Mouse (Mus musculus): Measurements from ENCODE around the gene Zfp488.

The Zfp488 gene

DNA sequence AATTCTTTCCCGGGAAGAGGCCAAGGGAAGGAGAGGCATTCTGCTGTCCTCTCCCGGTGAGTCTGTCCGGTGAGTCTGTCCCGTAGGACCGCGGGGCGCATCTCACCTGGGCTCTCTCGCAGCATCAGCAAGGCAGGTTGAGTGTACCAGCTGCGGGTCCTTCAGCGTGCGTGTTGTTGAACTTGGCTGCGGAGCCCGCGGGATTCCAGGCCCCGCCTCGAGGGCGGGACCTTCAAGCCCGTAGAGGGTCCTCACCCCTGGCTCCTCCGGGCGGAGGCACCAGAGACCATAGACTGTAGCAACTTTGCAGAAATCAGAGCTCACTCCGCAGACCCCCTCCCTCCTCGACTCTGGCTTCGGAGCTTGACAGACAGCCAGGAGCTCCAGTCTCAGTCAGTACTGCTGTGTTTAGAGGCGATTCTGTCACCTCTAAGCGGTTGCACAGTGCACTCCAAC is at the start of gene Zfp488:
Gene Zfp488, minus strand, starts transcription at position 161 of the 456 bp plus-strand sequence.
- DNase-seq (ENCODE audit: low spot score in 2 of 2), result no peak

DNA sequence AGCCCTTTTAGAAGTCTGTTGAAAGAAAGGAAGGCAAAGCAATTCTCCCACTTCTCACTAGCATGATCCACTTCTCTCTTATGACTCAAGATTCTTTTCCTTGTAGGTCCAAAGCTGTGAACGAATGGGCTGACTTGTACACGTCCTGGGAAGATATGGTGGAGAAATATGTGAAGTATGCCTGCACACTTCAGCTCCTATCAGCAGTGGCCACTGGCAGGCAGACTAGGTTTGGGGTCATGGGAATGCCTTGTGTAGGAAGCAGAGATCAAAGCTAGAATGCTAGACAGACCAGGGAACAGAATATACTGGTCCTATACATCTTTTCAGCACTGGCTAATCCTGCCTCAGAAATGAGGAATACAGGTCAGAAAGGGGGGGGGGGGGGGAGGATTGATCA is 48.1 kb upstream of the Zfp488 start:
- DNase-seq (ENCODE audit: low spot score in 2 of 2), result no peak

DNA sequence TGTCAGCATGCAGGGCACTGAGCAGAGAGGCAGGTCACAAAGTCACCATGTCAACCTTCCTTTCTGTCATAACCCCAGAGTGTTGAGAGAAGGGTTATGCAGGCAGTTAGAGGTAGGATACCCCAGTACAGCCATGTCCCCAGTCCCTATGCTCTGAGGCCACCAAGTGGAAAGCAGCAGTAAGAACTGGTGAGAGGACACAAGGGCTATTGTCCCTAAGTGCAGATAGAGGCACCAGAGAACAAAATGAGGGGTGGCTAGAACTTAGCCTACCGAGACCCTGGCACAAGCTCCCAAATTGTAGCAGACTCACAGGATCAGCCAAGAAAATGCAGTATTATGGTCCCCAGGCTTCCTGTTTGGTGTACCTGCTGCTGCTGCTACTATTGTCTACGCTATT is 38.4 kb upstream of the Zfp488 start:
- no peak for DNase-seq (ENCODE audit: low spot score in 2 of 2)

DNA sequence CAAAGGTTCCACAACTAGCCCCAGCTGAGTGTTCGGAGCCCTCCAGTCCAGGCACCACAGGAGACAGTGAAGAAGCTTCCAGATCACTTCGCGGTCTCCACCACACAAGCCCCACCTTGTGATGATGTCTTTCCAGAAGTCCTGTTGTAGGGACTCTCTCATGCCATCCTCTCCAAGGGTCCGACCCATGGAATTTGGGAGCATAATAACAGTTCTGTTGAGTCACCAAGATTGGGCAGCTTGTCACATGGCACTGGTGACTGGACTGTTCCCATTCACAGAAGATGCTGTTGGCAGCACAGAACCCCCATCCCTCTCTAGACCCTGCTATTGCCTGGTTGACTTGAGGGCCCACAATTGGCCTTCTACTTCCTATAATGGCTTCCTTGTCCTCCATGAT is 37.8 kb upstream of the Zfp488 start, which contains the start of gene Gm5460:
Gene Gm5460, plus strand, starts transcription at position 378 of the 400 bp plus-strand sequence.
- DNase-seq (ENCODE audit: low spot score in 2 of 2), result no peak

DNA sequence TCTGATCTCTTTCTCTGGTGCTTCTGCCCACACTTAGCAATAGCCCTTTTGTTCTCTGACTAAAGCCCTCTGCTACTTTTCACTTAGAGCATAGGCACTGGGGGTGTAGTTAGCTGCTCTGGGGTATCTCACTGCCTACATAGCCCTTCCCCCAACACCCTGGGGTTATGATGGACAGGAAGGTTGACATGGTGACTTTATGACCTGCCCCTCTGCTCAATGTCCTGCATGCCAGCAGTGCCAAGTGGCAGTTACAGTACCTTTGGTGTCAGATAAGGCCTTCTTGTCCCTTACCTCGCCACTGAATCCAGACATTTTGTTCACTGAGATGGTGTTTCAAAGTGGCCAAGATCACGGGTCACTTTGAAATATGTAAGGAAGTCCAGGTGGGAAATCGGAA is 36.5 kb upstream of the Zfp488 start, which contains the start of gene Gm30083:
Gene Gm30083, minus strand, starts transcription at position 120 of the 400 bp plus-strand sequence.
- DNase-seq (ENCODE audit: low spot score in 2 of 2), result no peak

DNA sequence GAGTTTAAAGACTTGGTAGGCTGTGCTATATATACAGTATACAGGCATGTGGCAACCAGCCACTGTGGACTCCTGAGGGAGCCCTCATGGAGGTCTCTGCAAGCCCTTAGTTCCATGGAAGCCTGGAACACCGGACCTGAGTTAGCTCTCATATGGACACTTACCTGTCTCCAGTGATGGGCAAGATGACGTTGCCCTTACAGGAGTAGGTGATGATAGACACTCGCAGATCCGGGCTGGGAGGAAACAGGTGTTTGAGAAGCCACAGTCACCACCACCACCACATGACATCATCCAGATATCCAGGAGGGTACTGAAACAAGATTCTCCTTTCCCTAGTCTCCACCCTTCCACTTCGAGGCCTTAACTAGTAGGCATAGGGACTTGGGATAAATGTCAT is 23.8 kb upstream of the Zfp488 start:
- DNase-seq (ENCODE audit: low spot score in 2 of 2), result no peak

DNA sequence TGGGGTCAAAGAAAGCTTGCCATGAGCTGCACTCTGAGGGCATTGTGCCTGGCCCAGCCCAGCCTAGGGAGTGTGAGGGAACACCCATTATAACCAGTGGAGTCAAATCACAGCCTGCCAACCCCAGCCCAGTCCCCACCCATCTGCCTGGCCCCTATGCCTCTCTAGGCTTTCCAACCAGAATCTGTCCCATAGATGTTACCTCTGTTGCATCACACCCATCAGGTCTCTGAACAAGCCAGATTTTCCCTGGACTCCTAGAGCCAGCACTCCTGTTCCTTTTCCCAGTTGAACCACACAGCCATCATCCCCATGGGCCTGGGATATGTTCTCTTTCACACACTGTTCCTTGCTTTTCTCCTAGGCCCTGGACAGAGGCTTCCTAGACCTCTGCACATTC is 22.9 kb upstream of the Zfp488 start:
- no peak for DNase-seq (ENCODE audit: low spot score in 2 of 2)

DNA sequence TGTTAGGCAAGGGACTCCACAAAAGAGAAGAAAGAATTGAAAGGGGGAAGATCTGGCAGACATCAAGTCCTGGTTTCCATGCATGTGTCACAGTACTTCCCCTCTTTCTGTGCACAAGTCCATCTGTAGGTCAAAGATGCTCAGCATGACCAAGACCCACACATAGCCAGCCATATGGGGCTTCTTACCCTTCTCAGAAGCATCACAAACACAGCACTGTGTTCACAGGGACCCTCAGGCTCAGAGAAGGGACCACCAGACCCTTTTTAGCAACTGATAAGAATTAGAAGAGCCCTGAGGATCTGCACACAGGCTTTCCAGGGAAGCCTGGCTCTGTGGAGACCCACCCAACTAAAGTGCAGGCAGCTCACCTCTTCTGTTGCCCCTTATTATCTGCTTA is 21.5 kb upstream of the Zfp488 start:
- no peak for DNase-seq (ENCODE audit: low spot score in 2 of 2)

DNA sequence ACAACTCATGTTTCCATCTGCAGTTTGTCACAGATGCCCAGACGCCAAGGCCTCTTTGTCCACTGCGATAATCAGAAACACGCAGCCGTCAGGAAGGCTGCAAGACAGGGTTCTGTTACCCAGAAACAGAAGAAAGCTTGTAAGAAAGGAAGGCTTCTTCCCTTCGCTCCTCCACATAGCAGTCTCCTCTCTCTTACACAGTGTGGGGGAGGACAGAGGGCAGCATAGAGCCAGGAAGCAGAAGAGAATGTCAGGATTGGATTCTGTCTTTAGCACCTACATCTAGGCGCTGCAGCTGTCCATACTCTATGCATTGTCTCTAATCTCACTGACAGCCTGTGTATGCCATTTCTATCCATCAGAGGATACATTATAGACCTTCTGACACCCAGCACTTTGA is 18.9 kb upstream of the Zfp488 start:
- DNase-seq (ENCODE audit: low spot score in 2 of 2), result no peak

DNA sequence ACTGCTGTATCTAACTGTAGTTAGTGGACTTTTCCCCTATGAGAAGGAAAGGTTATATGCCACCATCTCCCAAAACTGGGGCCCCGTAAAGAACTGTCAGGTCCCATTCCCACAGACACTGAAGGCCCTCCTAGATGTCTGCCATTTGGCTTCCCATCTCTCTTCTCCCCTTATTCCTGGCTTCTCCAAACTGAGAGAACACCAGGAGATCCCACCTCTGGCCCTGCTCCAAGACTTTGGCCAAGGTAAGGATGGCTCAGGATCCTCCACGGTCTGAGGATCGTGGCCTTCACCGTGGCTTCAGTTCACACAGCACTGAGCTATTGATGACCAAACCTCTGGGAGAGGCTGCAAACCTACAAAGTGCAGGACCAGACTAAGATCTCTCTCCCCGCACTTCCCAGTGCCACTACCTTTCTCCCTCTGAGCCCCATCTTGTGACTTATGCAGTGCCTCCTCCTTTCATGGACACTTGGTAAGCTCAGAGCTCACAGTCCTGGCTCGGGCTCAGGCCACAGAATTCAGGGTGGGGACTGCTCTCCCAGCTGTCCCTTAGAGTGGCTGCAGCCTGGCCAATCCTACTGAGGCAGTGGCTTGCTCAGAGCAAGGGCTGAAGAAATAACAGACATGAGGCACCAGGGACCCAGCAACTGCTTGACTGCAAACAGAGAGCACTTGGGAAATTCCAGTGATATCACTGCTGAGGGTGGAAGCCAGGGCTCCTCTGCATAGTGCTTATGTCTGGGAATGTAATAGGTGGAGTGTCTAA is 15.1 kb upstream of the Zfp488 start:
- no peak for DNase-seq (ENCODE audit: low spot score in 2 of 2)

DNA sequence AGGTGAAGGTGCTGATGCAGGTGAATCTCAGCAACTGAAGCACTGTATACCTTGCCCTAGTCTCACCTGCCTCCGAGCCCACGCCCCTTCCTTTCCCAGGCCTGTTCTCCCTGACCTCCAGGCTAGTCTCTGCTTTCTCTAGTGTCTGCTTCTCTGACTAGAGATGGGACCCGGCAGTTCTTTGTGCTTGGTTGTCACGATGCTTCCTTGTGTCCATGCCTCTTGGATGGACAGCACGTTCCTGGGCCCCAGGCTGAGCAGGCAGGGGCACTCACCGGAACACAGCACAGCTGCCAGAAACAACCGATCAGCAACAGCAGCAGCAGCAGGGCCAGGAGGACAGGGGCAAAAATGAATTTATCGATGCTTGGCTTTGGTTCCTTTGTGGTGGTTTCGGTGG is 14.5 kb upstream of the Zfp488 start:
- no peak for DNase-seq (ENCODE audit: low spot score in 2 of 2)

DNA sequence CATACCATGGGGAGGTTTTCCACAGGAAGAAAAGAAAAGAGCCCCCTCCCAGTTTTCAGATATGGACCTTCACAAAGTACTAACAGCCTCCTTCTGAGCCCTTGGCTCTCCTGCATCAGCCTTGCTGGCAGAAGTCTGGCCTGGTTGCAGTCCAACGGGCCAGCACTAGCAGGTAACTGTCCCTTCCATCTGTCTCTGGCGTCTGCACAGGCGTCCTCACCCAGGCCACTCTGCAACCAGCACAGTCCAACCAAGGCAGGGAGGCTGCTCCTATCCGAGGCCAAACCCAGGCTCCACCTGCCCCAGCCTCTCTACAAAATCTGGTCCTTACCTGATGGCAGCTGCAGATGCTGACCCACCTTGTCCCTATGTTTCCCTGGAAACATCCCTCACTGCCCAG is 13.4 kb upstream of the Zfp488 start:
- DNase-seq (ENCODE audit: low spot score in 2 of 2), result no peak

DNA sequence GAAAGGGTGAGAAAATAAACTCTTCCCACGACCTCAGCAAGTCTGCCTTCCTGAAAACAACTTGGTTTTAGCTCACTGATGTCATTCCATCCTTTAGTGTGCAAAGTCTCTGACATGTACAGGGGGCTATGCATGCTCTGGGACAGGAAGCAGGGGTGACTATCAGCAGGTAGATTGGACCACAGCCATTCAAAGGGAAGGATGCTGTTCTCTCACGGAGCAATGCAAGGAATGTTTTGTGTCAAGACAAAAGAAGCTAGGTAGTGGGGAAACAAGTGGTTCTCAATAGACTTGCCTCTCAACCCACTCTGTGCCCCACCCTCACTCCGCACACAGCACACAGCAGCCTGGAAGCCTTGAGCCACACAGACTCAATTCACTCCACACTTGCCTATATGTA is 10.6 kb upstream of the Zfp488 start:
- no peak for DNase-seq (ENCODE audit: low spot score in 2 of 2)

DNA sequence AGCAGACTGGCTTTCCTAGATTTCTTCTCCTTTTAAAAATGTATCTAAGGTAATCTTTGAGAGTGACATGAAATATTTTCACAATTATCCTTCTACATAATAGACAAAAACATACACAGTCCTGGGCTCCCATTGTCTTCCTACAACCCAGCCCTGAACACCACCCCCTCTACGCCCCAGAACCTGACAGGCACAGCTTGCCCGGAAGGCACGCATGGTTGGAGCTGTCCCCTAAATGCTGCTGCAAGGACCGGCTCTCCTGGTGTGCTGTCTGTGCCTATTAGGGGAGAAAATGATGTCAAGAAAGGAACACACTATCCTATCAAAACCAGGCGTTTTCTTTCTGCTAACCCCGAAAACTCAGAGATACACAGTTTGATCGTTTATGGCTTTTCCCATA is 816 bp downstream of the Zfp488 start:
- no peak for DNase-seq (ENCODE audit: low spot score in 2 of 2)

DNA sequence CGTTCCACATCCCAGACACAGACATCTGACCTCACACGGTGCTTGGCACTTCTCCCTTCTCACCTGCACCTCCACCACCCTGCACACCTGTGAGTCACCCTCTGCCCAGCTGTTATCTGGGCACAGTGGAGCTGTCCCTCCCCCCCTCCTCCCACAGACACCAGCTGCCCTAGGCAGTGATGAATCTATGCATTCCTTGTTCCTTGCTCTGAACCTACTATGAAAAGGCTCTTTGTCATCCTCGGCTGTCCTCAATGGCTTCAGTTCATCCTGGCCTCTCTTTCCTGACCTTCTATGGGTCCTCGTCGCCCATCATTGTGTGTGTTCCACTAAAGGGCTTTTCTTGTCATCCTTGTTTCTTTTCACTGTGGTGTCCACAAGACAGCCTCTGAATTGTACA is 3.8 kb downstream of the Zfp488 start:
- DNase-seq (ENCODE audit: low spot score in 2 of 2), result no peak

DNA sequence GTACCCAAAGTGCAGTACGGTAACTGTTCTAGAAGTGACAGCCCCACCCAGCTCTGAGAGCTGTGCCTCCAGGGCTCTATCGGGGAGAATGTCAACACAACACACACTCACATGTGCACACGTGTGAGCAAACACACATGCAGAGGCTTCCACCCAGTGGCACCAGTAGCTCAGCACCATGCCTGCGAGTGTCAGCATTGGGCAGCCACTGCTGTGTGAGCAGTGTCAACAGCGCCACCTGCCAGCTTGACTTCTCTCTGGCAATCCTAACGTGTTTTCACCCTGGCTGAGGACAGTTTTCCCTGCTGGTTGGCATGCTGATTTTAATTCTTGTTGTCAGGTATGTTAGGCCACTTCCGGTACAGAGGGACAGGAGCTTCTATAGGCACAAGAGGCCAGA is 5.9 kb downstream of the Zfp488 start:
- DNase-seq (ENCODE audit: low spot score in 2 of 2), result no peak

DNA sequence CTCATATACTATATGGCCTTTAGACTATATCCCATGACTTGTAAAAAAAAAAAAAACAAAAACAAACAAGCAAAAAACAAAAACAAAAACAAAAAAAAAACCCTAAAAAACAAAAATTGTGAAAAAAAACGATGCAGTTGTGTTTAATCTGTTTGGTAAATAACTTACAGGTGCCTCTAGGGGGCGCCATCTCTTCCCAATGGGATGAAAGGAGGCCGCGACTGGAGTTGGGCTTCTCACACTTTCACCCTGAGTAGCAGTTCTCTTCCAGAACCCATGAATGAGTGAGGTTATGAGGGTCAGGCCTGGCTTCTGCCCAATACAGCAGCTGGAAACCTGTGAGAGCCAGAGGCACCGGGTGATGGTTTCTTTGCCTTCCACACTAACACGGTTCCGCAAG is 12.9 kb downstream of the Zfp488 start:
- no peak for DNase-seq (ENCODE audit: low spot score in 2 of 2)

DNA sequence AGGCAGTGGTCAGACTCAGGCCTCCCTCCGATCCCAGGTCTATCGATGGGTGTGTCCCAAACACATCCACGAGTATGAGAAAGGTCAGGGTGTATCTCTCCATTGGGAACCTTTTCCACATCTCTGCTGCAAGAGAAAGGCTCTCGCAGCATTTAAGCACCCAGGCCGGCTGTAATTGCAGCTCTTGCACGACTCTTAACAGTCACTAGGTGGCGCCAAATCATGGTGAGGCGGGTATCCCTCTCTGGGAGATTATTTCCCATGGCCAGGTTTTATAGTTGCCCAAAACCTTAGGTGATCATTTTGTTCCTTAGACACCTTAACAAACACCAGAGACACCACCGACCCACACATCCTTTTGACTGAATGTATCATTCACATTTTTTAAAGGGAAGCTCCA is 19.2 kb downstream of the Zfp488 start:
- DNase-seq (ENCODE audit: low spot score in 2 of 2), result no peak

DNA sequence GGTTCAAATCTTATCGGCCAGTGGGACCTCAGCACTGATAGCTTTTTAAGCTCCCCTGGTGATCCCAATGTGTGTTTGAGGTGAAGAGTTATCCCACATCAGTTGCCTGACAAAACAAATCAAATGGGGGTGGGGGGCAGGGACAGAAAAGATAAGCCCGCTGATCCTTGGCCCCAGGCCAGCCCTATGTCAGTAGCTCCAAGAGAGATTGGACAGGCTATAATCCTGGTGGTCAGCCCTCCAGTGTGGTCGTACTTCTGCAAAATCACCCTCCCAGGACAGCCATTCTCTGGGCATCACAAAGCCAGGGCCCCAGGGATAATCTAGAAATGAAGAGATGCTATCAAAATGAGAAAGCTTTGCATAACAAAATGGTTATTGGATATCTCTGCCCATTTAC is 19.7 kb downstream of the Zfp488 start:
- no peak for DNase-seq (ENCODE audit: low spot score in 2 of 2)

DNA sequence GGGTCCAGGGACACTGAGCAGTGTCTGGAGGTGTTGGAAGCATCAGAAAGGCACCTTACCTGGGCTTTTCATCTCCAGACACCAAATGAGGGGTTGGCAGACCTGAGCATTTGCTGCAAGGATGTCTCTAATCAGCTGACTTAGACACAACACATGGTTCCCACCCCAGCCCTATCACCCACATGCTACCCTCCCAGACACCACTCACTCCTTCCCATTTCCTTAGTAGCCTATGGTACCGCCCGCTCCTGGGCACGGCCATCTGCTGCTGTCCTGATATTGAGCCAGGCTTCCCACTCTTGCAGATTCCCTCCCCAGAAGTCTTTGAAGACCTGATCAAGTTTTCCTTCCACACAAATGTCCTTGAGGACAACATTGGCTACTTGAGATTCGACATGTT is 20.4 kb downstream of the Zfp488 start:
- DNase-seq (ENCODE audit: low spot score in 2 of 2), result no peak

DNA sequence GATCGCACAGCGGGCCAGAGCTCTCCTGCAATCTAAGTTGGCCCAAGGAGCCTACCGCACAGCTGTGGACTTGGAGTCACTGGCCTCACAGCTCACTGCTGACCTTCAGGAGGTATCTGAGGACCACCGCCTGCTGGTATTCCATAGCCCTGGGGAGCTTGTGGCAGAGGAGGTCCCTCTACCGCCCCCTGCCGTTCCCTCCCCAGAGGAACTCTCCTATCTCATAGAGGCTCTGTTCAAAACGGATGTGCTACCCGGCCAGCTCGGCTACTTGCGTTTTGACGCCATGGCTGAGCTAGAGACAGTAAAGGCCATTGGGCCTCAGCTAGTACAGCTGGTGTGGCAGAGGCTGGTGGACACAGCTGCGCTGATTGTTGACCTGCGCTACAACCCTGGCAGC is 22.5 kb downstream of the Zfp488 start:
- no peak for DNase-seq (ENCODE audit: low spot score in 2 of 2)

DNA sequence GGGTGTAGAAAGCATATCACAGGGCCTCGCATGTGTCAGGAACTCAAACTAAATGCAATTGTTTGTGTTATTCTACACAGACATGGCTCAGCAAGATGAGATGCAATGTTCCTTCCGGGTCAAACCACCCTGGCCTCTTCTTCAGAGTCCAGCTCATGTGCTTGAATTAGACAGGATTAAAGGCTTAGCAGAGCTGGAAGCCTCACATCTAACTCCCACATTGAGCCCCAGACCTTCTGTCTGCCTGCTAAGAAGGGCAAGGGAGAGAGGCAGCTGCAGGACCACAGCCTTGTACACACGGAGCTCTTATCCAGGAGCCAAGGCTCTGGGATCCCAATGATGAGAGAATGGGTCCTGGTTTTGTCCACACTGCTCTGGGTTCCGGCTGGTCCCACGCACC is 24.8 kb downstream of the Zfp488 start, which contains the start of gene Rbp3:
Gene Rbp3, plus strand, starts transcription at position 243 of the 400 bp plus-strand sequence.
- no peak for DNase-seq (ENCODE audit: low spot score in 2 of 2)

DNA sequence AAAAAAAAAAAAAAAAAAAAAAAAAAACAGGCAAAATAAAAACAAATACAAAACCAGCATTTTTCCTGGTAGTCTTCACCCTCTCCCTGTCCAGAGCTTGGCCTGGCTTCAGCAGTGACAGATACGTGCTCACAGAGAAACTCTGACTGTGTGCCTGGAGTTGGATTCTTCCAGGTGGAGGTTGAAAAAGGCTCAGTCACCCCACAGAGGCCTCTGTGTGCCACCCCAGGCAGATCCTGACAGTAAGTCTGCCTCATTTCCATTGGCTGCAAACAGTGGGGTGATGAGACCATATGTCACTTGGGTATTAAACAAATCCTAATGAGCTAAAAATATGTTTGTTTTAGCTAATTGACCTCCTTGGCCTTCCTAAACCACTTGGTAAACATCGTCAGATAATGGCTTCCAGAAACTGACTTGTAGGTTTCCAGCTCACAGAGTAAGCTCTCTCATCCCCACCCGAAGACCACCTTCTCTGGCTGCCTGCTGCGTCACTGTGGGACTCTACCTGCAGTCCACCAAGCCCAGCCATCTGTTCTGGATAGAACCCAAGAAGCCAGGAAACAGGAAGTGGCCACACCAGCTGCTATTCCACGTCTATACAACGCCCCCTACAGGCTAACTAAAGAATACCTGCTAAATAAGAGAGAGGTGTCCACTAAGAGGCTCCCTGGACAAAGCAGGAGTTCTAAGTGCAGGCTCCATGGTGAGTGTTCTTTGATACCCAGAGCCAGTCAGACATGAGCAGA is 26.2 kb downstream of the Zfp488 start:
- no peak for DNase-seq (ENCODE audit: low spot score in 2 of 2)
